Mouse (Mus musculus) right cerebral cortex, postnatal 14 days (tissue): Measurements from ENCODE around the gene Ell2.

Experiments used
- DNase-seq: peaks from one replicate; pipeline ENCODE4 v3.0.0; 2022

Gene Ell2

GRCm38 (mm10) chr13:75733594-75734161 lies 27.1 kb downstream of the Ell2 start:
- DNase-seq: no peak

DNA sequence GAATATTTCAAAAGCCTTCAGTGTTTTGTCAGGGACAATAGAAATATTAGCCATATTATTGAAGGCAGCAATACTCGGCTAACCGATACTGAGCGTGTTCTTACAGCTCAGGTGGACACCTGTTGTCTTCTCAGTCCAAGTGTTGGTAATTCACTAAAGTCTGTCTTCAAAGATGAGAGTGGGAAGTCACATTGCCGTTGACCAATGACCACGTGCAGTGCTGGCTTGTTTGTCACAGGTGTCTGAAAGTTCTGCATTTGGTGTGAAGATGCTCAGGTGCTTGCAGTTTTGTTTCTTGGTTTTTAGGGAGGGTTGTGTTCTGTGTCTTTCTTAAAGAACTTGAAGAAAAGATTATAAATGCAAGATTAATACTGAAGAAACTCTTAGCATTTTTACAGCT lies 27.7 kb downstream of the Ell2 start:
- DNase-seq: no peak

DNA sequence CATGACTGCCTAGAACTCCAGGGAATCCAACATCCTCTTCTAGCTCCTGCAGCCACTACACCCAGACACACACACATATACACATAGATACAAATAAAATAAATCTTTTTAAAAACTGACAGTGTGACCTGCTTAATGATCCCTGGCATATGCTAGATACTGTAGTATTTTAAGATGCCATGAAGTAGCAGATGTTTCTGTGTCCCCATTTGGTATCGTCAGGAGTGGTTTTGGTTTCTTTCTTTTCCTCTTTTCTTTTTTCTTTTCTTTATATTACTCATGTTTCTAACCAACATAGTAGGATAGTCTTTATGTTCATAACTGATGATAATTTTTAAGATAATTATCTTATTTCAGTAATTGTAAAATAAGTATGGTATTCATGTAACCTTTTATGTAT lies 29.0 kb downstream of the Ell2 start:
- no peak for DNase-seq

GRCm38 (mm10) chr13:75737991-75738390 lies 31.4 kb downstream of the Ell2 start:
- DNase-seq: no peak

GRCm38 (mm10) chr13:75738536-75738935 lies 32.0 kb downstream of the Ell2 start:
- no peak for DNase-seq

GRCm38 (mm10) chr13:75738957-75739356 lies 32.4 kb downstream of the Ell2 start:
- no peak for DNase-seq

GRCm38 (mm10) chr13:75740018-75740417 lies 33.5 kb downstream of the Ell2 start:
- no peak for DNase-seq

- DNase-seq: no peak
Measured at GRCm38 (mm10) chr13:75741119-75741518, 34.6 kb downstream of the Ell2 start.

DNA sequence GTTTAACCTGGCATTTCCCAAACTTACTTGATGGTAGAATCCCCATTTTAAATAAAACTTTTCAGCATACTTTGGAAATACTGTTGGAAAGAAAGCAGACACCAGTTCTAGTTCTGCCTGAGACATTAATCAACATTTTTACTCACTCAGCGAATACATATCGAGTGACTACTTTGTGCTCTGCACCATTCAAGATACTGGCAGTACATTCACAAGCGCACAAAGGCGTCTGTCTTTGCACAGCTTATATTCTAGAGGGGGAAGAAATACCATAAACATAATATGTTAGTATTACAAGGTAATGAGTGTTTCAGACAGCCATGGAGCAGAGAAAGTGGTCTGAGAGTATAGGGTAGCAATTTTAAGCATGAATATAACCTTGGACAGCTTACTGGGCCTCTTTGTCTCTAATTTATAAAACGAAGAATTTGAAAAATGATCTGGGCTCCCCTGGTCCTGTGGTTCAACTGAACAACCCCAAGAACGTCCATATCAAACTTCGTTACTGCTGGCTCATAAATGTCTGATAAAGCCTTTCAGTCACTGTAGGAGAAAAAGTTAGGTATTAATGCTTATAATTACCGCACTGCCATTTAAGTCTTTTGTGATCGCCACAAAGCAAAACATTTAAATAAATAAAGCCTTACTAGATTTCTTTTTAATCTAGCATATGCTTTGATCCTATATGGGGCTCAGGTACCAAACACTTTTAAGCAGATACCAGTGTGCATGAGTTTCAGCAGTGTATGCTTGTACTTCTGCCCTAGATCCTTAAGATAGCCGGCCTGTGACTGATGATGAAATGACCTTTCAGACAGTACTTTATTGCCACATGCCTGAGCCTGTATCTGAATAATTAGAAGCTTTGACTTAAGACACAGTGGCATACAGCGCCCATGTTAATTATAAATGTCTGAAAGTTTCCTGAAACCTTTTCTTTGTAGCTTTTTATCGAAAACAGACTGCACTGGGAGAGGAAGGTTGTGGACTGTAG lies 35.5 kb downstream of the Ell2 start:
- no peak for DNase-seq

DNA sequence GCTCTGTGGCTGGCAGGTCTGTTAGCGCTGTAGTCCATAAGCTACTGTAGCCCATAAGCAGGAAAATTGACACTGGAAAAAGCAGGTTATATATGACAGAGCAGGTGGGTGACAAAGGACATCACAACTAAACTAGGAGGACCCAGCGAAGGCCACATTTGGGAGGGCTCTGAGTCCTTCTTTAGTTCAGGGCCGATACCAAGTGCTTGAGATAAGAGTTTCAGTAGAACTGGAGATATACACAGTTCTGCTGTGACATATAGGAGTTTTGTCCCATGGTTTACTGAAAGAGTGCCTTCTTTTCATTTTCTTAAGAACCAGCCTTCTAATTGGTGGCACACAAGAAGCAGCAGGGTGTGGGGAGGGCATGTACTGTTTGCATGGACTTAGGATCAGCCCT lies 36.4 kb downstream of the Ell2 start:
- no peak for DNase-seq

DNA sequence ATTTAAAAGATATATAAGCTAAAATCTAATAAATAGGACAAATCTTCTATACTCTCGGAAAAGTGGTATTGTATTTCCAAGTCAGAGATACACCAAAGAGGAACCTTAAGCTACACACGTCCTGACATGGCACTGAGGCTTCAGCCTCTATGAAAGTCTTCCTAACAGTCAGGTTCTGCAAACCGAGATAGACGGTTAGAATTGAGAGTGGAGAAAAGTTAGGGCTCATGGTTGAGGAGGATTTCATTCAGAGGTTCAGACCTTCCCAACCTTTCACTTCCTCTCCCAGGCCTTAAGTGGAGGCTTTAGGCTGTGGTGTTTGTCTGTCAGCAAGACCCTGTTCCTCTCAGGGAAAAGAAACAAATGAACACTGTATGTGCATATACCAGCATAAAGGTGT lies 37.5 kb downstream of the Ell2 start:
- DNase-seq: no peak

DNA sequence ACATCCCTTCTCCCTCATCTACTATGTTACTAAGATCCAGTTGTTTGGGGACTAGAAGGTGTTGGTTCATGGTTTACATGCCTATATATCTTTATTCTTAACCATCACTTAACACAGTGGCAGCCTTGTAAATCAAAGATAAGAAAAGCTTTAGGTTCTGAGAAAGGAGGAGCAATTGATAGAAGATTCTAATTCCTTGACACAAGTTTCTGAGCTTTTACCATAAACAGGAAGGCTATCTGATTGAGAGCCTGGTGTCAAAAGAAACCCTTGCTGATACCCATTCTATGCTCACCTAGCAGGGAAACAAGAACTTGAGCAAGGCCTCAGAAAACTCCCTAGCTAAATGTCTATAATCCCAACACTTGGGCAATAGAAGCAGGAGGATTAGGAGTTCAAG lies 38.8 kb downstream of the Ell2 start:
- no peak for DNase-seq

DNA sequence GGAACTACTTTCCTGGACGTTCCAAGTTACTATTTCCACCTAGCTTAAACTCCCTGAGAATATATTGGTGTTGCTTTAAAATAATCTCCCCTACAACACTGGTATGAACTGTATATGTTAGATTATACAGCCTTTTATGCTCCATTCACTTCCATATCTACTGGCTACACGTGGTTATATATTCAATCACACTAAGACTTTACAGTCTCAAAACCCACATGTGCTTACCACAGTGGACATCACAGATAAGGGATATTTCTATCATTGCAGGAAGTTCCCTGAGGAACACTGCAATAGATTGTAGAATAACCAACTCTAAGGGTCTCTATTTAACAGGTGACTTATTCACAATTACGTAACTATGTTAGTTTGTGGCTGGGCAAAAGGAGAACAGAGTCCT lies 40.7 kb downstream of the Ell2 start:
- no peak for DNase-seq

- no peak for DNase-seq
Measured at GRCm38 (mm10) chr13:75748685-75749084, 42.1 kb downstream of the Ell2 start.

GRCm38 (mm10) chr13:75750785-75751184 lies 44.2 kb downstream of the Ell2 start:
- no peak for DNase-seq

DNA sequence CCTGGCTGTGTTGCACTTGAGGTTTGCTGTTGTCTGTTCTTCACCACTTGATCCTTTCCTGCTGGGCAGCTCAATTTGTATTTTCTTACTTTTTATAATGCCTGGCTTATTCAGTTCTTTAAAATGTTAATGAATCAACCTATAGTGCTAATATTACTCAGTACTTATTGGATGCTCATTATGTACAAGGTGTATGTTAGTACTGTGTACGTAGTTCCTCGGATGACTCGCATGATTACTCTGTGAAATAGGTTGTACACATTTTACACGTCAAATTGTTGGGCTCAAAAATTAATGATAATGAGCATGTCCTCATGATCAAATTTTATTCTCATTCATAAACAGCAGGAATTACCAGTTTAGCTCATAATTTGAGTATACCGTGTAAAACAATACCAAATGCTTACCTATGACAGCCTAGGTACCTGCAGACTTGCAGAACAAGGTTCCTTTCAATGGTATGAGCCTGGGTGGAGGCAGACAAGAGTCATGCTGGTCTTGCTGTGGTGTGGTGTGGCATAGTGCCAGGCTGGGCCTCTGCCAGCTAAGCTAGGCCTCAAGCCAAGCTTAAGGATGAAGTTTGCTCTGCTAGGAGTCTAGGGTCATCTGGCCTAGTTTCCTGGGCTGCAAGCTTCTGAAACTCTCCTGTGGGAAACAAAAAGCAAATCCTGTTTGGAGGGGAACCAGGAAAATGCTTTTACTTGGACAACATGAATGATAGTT lies 45.8 kb downstream of the Ell2 start:
- DNase-seq: peak; percentile 58

DNA sequence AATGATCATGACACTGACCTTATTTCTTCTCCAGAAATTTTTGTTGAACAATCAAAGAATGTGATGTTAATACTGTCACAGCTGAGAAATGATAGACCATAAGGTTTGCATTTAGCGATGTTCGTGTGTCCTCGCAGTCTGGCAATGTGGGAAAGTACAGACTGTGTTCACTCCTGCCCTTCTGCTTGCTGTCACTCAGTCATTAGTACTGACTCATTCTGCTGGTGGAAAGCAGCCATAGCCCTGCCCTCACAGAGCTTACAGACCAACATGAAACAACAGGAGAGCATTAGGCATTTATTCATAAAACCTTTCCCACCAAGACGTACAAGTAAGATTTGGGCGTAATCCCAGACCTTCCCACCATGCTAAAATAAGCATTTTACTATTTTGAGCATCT lies 47.8 kb downstream of the Ell2 start:
- no peak for DNase-seq

DNA sequence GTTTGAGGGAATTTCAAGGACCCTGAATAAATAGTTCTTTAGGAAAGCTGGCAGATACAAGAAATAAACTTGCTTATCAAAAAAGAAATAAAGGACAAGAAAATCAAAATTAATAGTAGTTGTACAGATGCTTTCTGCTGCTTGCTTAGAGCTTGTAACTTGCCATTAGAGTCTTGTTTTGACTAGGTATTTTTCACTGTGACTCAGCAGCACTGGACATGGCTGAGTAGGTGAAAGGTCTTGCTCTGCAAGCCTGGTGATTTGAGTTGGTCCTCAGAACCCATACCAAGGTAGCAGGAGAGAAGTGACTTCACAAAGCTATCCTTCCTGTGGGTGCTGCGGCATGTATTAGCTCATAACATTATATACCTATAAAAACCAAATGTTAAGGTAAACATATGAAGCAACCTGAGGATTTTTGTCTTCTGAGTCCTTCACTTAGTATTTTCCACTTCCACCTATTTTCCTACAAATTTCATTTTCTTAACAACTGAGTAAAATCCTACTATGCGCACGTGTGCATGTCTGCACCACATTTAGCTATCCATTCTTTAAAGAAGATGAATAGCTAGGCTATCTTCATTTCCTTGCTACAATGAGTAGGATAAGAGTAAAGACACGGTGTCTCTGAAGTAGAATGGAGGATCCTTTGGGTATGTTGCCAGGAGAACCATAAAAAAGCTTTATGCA lies 54.4 kb downstream of the Ell2 start:
- no peak for DNase-seq

- no peak for DNase-seq
Measured at GRCm38 (mm10) chr13:75762759-75763158, 56.2 kb downstream of the Ell2 start.

DNA sequence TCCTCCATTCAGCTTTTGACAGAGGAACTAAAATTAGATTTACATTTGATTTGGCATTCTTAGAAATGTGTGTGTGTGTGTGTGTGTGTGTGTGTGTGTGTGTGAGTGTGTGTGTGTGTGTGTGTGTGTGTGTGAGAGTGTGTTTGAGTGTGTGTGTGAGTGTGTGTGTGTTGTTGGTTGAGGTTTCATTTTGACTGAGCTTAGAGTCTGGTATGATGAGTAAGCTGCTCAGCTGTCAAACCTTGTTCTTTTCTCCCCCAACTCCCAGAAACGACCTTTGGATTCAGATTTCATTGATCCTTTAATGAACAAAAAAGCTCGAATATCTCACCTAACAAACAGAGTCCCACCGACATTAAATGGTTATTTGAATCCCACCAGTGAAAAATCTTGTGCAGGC lies 56.7 kb downstream of the Ell2 start:
- no peak for DNase-seq

GRCm38 (mm10) chr13:75765742-75766141 lies 59.2 kb downstream of the Ell2 start:
- DNase-seq: no peak

DNA sequence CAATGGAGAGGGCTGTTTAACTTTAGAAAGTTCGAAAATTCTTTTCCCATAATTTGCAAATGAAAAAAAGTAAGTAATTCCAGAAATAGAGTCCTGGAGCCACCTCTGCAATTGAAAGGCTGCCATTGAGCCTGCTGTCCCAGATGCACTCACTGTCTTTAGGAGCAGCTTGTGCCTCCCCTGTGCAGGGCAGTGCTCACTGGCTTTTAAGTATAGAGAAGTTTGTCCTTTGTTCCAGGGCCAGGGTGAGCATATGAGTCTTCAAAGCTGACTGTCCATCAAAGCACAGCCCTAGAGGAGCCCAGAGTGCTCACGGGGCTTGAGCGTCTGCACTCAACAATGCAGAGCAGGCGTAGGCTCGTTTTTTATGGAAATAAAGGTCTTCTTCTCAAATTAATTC lies 59.7 kb downstream of the Ell2 start:
- no peak for DNase-seq

DNA sequence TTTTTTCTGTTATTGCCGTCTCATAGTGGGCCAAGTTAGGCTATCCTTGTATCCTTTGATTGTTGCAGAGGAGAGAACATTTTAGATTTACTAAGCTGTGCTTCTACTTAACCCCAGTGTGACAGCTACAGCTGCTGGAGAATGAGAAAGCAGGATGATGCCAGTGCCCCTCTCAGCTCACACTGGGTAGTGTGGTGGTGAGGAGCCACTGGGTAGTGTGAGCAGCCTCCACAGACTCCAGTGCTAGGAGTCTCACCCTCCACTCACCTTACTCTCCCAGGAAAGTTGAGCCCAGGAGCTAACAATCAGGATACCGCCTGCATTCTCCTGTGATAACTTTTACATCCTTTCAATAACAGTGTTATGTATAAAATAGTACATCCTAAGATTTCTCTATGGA lies 60.4 kb downstream of the Ell2 start:
- no peak for DNase-seq
